Mouse (Mus musculus): Measurements from ENCODE around the gene Mrc2. TPM values are rescaled to one million over a fixed set of nuclear protein-coding genes. Genes with fewer than 3 reads are reported as not detected.
A peak's percentile ranks its signal among the peaks of the same experiment; 100 is the strongest.

The Mrc2 gene
- 10 to 100 TPM; 13.4 to 13.5 TPM for total RNA-seq (2021)

DNA sequence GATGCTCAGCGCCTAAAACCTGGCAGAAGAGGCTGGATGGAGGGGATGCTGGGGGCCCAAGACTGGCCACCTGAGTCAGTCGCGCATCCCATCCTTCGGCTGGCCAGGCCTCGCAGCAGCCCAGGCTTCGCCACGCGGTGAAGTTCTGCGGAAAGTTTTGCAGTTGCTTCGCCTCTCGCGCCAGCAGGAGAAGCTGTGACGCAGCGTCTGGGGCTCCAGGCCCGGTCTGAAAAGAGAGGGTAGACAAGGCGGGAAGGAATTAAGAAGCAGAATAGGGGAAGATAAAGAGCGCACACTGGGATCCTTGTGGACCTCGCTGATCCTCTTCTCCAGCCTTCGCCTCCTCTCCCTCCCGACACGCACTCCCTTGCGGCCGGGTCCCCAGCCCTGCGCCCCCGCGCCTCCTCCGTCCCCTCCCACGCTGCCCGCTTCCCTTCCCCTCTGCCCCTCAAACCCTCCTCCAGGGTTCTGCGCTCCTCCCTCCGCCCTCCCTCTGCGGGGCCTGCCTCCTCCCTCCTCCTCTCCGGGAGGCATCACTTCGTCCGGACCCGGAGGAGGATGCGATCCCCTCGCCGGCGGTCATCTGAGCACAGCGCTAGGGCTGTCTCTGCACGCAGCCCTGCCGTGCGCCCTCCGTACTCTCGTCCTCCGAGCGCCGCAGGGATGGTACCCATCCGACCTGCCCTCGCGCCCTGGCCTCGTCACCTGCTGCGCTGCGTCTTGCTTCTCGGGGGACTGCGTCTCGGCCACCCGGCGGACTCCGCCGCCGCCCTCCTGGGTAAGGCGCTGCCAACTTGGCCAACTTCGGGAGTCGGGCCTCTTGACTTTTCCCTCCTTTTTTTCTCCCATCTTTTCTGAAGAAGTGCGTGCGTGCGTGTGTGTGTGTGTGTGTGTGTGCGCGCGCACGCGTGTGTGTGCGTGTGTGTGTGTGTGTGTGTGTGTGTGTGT lies at the start of gene Mrc2:
Gene Mrc2 (plus strand): TSS at position 520 of the 948 bp plus-strand sequence.
- peak; percentile 44 for DNase-seq
- intact Hi-C loops (cut with DNase I): no loop called here

GRCm38 (mm10) chr11:105246369-105246768 lies 46.1 kb upstream of the Mrc2 start:
- no peak for DNase-seq

DNA sequence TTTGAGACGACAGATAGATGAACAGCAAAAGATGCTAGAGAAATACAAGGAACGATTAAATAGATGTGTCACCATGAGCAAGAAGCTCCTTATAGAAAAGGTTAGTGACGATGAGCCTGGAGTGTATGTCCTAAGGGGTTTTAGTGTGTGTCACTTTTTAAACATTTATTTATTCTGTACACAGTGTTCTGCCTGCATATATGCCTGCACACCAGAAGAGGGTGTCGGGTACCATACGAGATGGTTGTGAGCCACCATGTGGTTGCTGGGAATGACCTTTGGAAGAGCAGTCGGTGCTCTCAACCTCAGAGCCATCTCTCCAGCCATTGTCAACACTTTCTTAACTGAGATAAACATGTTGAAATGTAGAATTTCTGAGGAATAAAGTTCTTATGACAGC lies 45.7 kb upstream of the Mrc2 start:
- intact Hi-C loops (cut with DNase I): no loop called here
- no peak for DNase-seq

More at GRCm38 (mm10) chr11:105246369-105246768, 46.1 kb upstream of the Mrc2 start:
- intact Hi-C loops (cut with DNase I): no loop called here

- intact Hi-C loops (cut with DNase I): no loop called here
These were observed 45.1 kb upstream of the Mrc2 start for GRCm38 (mm10) chr11:105247321-105247720.

DNA sequence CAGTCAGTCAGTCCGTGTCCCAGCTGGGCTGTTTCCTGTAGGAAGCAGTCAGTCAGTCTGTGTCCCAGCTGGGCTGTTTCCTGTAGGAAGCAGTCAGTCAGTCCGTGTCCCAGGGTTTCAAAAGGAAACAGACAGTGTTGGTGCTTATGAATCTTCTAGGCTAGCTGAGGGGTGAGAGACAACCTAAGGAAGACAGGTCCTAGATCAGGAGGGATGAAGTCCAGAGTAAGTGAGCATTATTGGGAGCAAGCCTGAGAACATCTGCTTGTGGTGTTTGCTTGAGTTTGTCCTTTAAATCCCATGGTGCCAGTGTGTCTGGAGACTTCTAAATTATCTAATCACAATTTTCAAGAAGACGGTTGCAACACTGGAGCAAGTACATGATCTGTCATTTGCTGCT lies 32.7 kb upstream of the Mrc2 start:
- intact Hi-C loops (cut with DNase I): loop anchor here (10.0 kb wide), 1 partner anchor 655 kb away; no protein-coding TSS in a partner anchor

More at GRCm38 (mm10) chr11:105247321-105247720, 45.1 kb upstream of the Mrc2 start:
- no peak for DNase-seq

GRCm38 (mm10) chr11:105261116-105261515 lies 31.3 kb upstream of the Mrc2 start:
- intact Hi-C loops (cut with DNase I): no loop called here
- no peak for DNase-seq

More for the DNA sequence above, 32.7 kb upstream of the Mrc2 start:
- no peak for DNase-seq

DNA sequence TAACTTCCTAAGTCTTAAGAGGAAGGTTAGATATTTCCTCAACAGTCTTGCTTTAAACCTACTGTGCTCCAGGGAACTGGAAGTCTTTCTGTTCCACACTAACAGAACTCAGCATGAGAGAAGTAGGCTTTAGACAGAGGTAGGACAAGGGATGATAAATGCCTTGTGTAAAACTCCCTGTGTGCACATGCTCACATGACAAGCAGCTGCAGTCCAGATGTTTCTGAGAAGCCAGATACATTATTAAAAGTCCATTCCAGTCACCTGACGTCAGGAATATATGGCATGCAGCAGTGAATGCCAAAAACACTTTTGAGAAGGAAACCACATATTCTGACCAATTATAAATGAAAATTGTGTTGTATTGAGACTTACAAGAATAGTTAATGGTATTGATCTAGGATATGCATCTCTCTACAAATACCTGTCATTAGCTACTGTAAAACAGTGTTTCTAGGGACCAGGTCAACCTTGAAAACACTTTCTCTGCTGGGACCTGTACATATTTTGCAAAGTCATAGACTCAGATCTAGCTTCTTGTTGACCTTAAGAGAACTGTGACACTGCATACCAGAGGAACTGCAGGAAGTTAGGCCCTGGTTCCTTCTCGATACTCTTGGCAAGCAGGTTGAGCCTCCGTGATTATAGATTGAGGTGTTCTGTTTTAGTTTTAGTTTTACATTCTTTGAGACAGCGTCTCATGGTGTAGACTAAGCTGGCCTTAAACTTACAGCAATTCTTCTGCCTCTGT lies 30.7 kb upstream of the Mrc2 start:
- intact Hi-C loops (cut with DNase I): no loop called here
- DNase-seq: no peak

DNA sequence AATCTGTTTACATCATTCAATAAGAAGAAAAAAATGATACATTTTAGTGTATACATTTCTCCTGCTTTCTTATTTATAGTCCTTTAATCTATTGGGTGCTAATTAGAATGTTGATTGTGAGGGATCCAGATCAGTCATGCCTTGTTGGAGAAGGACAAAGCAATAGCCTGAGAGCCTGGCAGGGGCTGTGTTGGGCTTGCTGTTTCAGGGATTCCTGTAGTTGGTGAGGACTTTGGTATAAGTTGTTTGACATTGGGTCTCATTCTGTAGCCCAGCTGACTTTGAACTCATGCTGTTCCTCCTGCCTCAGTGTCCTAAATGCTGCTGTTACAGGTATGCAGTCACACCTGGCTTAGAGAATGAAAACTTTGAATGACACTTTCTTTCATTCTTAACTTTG lies 27.9 kb upstream of the Mrc2 start:
- DNase-seq: no peak
- intact Hi-C loops (cut with DNase I): no loop called here

DNA sequence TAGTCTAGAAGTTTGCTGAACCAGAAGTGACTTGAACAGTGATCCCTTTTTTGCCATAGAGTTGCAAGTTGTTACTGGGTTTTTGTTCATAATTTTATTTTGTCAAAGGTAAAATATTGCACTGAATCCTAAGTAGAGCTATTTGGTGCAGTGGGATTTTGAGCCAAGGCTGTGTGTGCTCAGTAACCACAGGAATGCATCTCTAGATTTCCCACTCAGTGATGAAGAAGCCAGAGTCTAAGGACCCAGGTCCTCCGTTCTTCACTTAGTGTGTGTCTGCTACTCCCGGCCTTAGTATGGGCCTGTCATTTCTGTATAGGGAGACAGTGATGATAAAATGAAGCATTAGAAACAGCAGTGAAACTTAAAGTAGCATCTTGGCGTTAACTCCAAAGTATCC lies 27.5 kb upstream of the Mrc2 start:
- intact Hi-C loops (cut with DNase I): no loop called here
- DNase-seq: no peak

DNA sequence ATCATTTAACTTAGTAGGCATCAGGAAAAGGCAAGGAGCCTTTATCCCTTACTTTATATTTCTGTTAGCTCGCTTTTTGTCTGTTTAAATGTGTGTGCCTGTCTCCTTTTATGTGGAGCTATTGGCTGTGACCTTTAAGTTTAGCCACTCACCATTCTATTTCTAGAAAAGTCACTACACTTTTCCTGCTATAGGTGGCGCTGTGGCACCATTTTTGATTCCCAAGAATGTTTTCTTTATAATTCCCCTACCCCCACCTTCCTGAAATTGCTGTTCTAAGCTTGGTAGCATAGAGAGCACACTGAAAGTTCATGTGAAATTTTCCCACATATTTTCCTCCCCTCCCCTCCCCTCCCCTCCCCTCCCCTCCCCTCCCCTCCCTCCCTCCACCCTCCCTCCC lies 22.3 kb upstream of the Mrc2 start:
- intact Hi-C loops (cut with DNase I): no loop called here

DNA sequence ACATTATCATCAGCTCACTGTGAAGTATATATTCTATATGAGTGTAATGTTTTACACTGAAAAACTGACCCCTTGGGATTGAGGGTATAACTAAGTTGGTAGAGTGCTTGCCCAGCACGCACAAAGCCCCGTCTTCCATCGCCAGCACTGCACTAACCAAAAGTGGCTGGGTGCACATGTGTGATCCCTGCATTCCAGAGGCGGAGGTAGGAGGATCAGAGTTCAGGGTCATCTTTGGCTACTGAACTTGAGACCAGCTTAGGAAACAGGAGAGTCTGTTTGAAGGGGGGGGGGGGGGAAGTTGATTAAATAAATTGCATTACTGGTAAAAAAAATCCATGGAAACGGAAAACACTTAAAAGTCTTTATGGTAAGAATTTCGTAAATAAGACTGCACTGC lies 12.0 kb upstream of the Mrc2 start:
- intact Hi-C loops (cut with DNase I): no loop called here

More for the DNA sequence above, 22.3 kb upstream of the Mrc2 start:
- DNase-seq: peak; percentile 38

DNA sequence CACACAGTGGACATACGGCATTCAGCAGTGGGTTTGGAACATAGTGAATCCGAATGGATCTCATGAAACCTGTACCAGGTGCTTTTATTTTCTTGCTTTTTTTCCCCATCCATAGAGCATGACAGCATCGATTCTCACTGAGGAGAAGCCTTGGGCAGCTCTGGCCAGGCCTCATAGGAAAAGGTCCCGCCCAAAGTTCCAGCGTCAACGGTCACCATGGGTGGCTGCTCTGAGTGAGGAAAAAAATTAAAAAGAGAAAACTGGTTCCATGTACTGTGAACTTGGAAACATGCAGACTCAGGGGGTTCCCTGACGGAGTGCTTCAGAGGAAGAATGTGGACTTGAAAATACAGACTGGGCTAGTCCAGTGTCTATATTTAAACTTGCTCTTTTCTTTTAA lies 11.2 kb upstream of the Mrc2 start:
- intact Hi-C loops (cut with DNase I): no loop called here
- no peak for DNase-seq

More for the DNA sequence above, 12.0 kb upstream of the Mrc2 start:
- no peak for DNase-seq

- DNase-seq: no peak
- intact Hi-C loops (cut with DNase I): no loop called here
These were observed 10.5 kb upstream of the Mrc2 start for GRCm38 (mm10) chr11:105281763-105282459.

DNA sequence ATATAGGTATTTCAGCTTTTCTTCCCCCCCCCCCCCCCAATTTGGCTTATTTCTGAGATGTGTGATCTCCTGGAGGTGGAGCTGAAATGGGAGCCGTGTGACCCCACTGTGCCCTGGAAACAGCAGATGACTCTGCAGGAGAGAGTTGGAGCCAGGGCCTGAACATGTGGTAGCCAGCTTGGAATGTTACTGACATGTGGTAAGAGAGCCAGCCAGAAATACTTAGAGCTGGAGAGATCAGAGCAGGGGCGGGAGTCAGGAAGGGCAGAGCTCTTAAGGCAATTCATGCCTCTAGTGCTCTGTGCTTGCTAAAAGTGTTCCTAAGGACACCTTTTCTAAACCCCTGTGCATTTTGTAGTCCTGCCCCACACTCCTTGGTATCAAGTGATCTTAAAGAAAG lies 10.0 kb upstream of the Mrc2 start:
- intact Hi-C loops (cut with DNase I): no loop called here
- DNase-seq: peak; percentile 23

GRCm38 (mm10) chr11:105283016-105283415 lies 9.4 kb upstream of the Mrc2 start:
- no peak for DNase-seq
- intact Hi-C loops (cut with DNase I): no loop called here

DNA sequence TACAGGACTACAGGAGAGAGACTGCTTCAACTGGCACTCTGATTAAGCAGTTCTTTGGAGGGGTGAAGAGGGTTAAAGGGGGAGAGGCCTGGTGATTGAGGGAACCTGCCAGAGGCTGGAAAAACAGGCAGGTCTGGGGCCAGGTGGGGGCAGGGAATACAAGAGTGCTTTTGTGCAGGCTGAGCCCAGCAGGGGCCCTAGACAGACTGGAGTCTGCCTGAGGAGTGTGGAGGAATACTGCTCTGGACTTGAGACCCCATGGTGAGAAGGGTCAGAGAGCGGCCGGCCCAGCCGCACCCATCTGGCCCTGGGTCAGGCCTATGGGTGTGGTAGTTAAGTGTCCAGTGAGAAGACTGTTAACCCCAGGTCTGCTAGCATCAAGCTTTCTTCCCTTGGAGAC lies 6.7 kb upstream of the Mrc2 start:
- intact Hi-C loops (cut with DNase I): no loop called here
- DNase-seq: peak; percentile 9

DNA sequence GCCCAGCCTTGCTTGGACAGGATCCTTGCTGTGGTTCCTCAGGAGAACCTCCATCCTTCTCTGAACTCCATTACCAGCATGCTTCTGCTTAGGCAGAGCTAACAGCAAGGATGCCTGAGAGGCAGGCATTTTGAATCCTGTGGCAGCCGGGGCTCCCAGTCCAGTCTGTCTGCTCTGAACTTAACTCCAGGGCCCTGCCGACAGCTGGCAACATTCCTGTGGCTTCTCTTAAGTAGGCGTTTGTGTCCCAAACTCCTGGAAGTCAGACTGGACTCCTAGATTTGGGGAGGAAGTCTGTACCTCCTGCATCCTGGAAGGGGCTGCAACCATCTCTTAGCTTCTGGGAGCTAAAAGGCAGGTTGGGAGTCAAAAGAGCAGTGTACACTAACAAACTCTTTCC lies 3.0 kb upstream of the Mrc2 start:
- DNase-seq: no peak

DNA sequence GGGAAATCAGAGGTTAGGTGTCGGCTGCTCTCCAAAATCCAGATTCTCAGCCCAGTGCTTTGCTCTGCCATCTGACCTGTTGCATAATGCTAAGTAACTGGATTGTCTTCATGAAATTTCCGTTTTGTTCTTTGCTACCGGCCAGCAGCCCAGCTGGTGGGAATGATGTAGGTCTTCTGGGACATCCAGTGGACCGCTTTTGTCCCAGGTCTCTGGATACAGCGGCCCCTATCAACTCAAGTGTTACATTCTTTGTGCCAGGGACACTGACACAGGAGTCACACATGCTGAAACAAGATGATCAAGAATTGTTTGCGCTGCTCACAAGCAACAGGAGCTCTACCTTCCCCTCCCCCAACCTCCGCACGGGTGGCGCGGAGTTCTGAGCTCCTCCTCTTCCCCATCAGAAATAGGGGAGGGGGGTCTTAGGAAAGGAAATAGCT lies 741 bp upstream of the Mrc2 start:
- DNase-seq: peak; percentile 9
- intact Hi-C loops (cut with DNase I): no loop called here

More for the DNA sequence above, 3.0 kb upstream of the Mrc2 start:
- intact Hi-C loops (cut with DNase I): no loop called here

DNA sequence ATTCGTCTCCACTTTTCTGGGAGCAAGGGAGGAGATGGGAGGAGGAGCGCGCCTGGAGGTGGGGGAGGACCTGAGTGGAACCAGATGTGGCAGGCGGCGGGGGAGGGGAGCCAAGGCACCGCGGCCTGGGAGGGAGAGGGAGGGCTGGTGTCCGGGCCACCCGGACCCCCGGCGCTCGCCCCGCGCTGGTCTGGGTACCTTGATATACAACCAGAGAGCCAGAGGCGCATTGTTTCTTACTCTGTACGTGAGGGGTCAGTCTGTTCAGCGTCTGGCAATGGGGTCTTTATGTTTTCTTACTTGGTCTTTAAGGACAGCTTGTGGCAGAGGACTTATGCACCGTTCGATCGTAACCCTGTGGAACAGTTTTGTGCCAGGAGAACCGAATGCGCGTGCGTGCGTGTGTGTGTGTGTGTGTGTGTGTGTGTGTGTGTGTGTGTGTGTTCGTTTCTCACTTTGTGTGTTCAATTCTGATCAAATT lies 698 bp downstream of the Mrc2 start:
- peak; percentile 44 for DNase-seq
- intact Hi-C loops (cut with DNase I): no loop called here

GRCm38 (mm10) chr11:105293901-105294494 lies 1.6 kb downstream of the Mrc2 start:
- DNase-seq: no peak
- intact Hi-C loops (cut with DNase I): no loop called here

Data from left cerebral cortex, postnatal 4 days (tissue).